Mouse (Mus musculus) brain, embryonic 14.5 days (tissue): ENCODE results near the gene Anapc2. TPM values are rescaled to one million over a fixed set of nuclear protein-coding genes. Genes with fewer than 3 reads are reported as not detected.
A peak's percentile ranks its signal among the peaks of the same experiment; 100 is the strongest.

Experiments used
- DNase-seq: peaks from one replicate; pipeline ENCODE4 v3.0.0-alpha.2; 2011; ENCODE audit warnings: low read depth
- CTCF ChIP-seq: fragments of 200-500 bp; IDR thresholded peaks from 2 replicates; pipeline ENCODE4 v1.5.1; 2012; ENCODE audit warnings: inconsistent platforms, mild to moderate bottlenecking, moderate library complexity, borderline replicate concordance; ENCODE audit not compliant: insufficient read depth, insufficient read length; ENCODE audit errors: extremely low read depth
- POLR2A ChIP-seq: fragments of 200-500 bp; IDR thresholded peaks from 2 replicates; pipeline ENCODE4 v1.6.1; 2012; ENCODE audit warnings: mild to moderate bottlenecking, inconsistent platforms, borderline replicate concordance; ENCODE audit not compliant: poor library complexity, insufficient read depth, insufficient read length, severe bottlenecking; ENCODE audit errors: extremely low read depth
- polyA plus RNA-seq: library from polyadenylated mRNA; depleted of rRNA; stranded (reverse); fragments of >200 nt; gene quantifications from 2 replicates; pipeline ENCODE4 v1.2.3, GENCODE M21; 2012; rRNA removed

The Anapc2 gene
- polyA plus RNA-seq, 1 experiment = 131 TPM

DNA sequence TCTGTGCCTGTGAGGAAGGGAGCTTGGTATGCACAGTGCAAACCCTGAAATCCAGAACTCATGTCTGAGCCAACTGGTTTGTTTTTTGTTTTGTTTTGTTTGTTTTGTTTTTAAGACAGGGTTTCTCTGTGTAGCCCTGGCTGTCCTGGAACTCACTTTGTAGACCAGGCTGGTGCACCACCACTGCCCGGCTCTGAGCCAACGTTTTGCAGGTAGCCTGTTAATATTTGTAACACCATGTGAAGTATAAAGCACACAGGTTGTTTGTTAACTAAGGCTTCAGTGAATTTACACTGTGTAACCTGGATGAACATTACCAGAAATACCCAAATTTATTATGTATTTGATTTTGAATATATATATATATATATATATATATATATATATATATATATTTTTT, 53.8 kb downstream of the Anapc2 start:
- TF ChIP-seq POLR2A (no peak), CTCF (no peak)
- no peak for DNase-seq

DNA sequence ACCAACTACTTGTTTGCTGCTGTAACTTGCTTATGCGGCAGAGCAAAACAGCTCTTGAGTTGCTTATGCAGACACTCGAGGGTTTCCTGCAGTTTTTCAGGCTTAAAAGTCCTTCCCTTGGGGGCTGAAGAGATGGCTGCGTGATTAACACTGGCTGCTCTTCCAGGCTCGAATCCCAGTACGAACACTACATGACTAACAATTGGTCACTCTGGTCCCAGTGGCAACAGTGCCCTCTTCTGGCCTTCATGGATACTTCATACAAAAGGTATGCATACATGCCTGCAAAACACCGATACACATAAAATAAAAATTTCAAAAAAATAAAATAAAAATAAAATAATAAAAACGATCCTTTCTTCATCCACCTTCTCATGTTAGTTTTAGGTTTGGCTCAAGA, 56.2 kb downstream of the Anapc2 start:
- TF ChIP-seq POLR2A (no peak), CTCF (peak; percentile 60)

DNA sequence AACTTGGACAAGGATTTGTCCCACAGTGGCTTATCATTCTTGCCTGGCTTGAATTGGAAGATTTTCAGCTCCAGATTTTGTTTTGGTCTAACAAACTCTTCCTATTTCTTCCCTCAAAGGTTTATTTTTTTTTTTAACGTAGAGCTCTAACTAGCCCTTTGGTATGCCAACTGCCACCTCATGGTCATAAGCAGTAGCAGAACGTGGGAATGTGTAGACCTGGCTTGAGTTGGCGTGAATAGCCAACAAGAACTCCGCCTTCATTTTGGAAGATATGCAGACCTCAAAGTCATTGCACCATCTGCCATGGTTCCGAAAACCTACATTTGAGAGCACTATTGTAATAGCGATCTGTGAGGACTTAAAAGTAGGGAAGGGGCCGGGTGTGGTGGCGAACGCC, 59.2 kb downstream of the Anapc2 start:
- DNase-seq = peak; percentile 5
- TF ChIP-seq CTCF (no peak), POLR2A (no peak)

More for the DNA sequence above, 56.2 kb downstream of the Anapc2 start:
- peak; percentile 63 for DNase-seq

DNA sequence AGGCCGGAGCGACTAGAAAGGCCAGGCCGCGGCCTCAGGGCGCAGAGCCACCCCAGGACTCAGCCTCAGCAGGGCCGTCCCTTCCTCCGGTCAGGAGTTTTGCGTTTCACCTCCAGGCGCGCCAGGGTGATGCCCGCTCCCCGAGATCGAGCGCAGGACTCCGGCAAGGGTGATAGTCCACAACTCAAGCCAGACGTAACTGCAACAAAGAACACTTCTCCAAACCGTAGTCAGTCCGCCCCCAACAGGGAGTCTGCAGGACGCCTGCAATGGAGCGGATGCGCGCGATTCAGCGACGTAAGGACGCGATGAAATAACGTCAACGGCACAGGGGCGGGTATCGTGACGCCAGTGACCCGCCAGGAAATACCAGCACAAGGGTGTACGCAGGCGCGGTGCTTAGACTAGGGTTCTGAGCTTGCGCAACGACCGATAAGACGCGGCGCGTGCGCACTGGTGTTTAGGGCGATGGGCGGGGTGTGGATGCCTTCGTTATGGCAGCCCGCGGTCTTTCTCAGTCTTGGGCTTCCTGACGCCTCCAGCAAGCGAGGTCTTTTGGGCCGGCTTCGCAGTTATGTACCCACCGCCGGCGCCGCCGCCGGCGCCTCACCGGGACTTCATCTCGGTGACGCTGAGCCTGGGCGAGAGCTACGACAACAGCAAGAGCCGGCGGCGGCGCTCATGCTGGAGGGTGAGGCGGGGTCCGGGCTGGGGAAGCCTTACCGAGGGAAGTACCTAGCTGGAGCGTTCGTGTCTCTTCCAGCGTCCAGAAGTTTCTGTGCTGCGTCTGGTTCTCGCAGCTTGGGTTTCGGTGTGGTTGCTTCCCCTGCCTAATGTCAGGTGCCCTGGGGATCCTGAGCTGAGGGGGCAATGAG, 60.2 kb downstream of the Anapc2 start, which contains the start of gene Man1b1:
Man1b1 (plus strand) TSS at position 53 of the 875 bp plus-strand sequence.
- TF ChIP-seq CTCF (0 out of 2 replicates have a peak, but pooled peaks have one; percentile 25), POLR2A (peak; percentile 74; the same call in 1 of the 2 replicates)
- DNase-seq = peak; percentile 100

DNA sequence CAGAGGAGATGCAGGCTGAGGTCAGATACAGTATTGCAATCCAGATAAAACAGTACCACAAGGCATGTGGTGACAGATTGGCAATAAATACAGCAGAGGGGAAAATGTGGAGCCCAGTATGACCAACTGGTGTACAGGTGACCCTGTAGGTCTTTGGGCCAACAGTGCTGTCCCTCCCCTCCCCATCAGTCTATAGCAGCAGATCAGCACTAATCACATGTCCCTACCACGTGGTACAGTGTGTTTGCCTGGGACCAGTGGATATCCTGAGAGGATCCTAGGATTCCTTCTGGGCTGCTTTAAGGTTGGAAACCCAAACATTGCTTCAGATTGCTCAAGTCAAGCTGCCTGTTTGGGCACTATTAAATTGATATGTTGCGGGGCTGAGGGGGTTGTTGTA, 61.3 kb downstream of the Anapc2 start:
- DNase-seq = no peak
- TF ChIP-seq CTCF (no peak), POLR2A (no peak)

Other genes starting within 250 kb of the Anapc2 start
- gene Nsmf, start 218.1 kb upstream of the Anapc2 start, polyA plus RNA-seq = 194 and 297 TPM in 2 replicates
- gene Entpd8, start 192.2 kb upstream of the Anapc2 start, polyA plus RNA-seq = 0.11 and 0.18 TPM in 2 replicates
- 0.04 TPM in 2 replicates for gene Noxa1, start 177.3 kb upstream of the Anapc2 start, polyA plus RNA-seq
- gene Nrarp, start 91.7 kb upstream of the Anapc2 start, polyA plus RNA-seq = 50.0 and 58.5 TPM in 2 replicates
- gene Tor4a, start 75.6 kb upstream of the Anapc2 start, polyA plus RNA-seq = 1.9 and 2.0 TPM in 2 replicates
- 78.9 and 91.3 TPM in 2 replicates for gene Nelfb, start 61.0 kb upstream of the Anapc2 start, polyA plus RNA-seq
- gene Stpg3, start 57.8 kb upstream of the Anapc2 start, polyA plus RNA-seq = not detected in 2 replicates
- 0.10 and 0.14 TPM in 2 replicates for gene Fam166a, start 53.7 kb upstream of the Anapc2 start, polyA plus RNA-seq
- gene Tubb4b, start 47.8 kb upstream of the Anapc2 start, polyA plus RNA-seq = 449 and 524 TPM in 2 replicates
- not detected in 2 replicates for gene Slc34a3, start 38.1 kb upstream of the Anapc2 start, polyA plus RNA-seq
- gene Rnf224, start 35.7 kb upstream of the Anapc2 start, polyA plus RNA-seq = not detected in 2 replicates
- 127 and 148 TPM in 2 replicates for gene Rnf208, start 30.2 kb upstream of the Anapc2 start, polyA plus RNA-seq
- gene Cysrt1, start 30.0 kb upstream of the Anapc2 start, polyA plus RNA-seq = 0.10 and 0.67 TPM in 2 replicates
- gene AL732309.1, start 25.6 kb upstream of the Anapc2 start, polyA plus RNA-seq = 19.1 and 22.6 TPM in 2 replicates
- 26.4 and 32.2 TPM in 2 replicates for gene Tmem203, start 17.0 kb upstream of the Anapc2 start, polyA plus RNA-seq
- 7.7 and 13.0 TPM in 2 replicates for gene Tprn, start 9.9 kb upstream of the Anapc2 start, polyA plus RNA-seq
- gene Ssna1, start within 50 bp of the Anapc2 start, polyA plus RNA-seq = 105 and 160 TPM in 2 replicates
- gene Tmem210, start 15.7 kb downstream of the Anapc2 start, polyA plus RNA-seq = not detected in 2 replicates
- 0.07 TPM in 1 of 2 replicates, not detected in the other for gene Lrrc26, start 17.4 kb downstream of the Anapc2 start, polyA plus RNA-seq
- gene Grin1, start 46.7 kb downstream of the Anapc2 start, polyA plus RNA-seq = 24.4 and 47.2 TPM in 2 replicates
- gene Man1b1, start 59.9 kb downstream of the Anapc2 start, polyA plus RNA-seq = 22.5 and 37.0 TPM in 2 replicates
- gene Dpp7, start 83.9 kb downstream of the Anapc2 start, polyA plus RNA-seq = 35.3 and 57.1 TPM in 2 replicates
- gene Uap1l1, start 93.2 kb downstream of the Anapc2 start, polyA plus RNA-seq = 2.4 TPM in 2 replicates
- 20.1 and 48.8 TPM in 2 replicates for gene Sapcd2, start 99.8 kb downstream of the Anapc2 start, polyA plus RNA-seq
- 2.2 and 2.3 TPM in 2 replicates for gene Entpd2, start 123.4 kb downstream of the Anapc2 start, polyA plus RNA-seq
- gene Npdc1, start 126.9 kb downstream of the Anapc2 start, polyA plus RNA-seq = 621 and 644 TPM in 2 replicates
- gene Fut7, start 150.8 kb downstream of the Anapc2 start, polyA plus RNA-seq = 0.42 and 0.57 TPM in 2 replicates
- 29.8 and 60.6 TPM in 2 replicates for gene Abca2, start 156.2 kb downstream of the Anapc2 start, polyA plus RNA-seq
- 1.1 and 1.9 TPM in 2 replicates for gene Clic3, start 184.4 kb downstream of the Anapc2 start, polyA plus RNA-seq
- gene Paxx, start 188.6 kb downstream of the Anapc2 start, polyA plus RNA-seq = 109 and 142 TPM in 2 replicates
- 60.4 and 73.5 TPM in 2 replicates for gene Ptgds, start 197.6 kb downstream of the Anapc2 start, polyA plus RNA-seq
- gene Lcn12, start 221.4 kb downstream of the Anapc2 start, polyA plus RNA-seq = not detected in 2 replicates
- 27.8 and 61.1 TPM in 2 replicates for gene Fbxw5, start 228.3 kb downstream of the Anapc2 start, polyA plus RNA-seq
- gene C8g, start 229.2 kb downstream of the Anapc2 start, polyA plus RNA-seq = 1.9 and 3.6 TPM in 2 replicates